Mouse (Mus musculus) C3H10T1/2 (cell line): ENCODE measurements around the gene Aamp. TPM values are rescaled to one million over a fixed set of nuclear protein-coding genes. Genes with fewer than 3 reads are reported as not detected.

Experiments used
- polyA plus RNA-seq, 2 experiments: library from polyadenylated mRNA; unstranded; fragments of >200 nt; fragmentation: generic; extraction: Trizol; gene quantifications; one replicate each; pipeline ENCODE4 v1.2.1; 2012; ENCODE audit warnings: missing spikeins in 2 of 2

The Aamp gene
- polyA plus RNA-seq, result 100 to 1,000 TPM; 121 to 202 TPM

DNA sequence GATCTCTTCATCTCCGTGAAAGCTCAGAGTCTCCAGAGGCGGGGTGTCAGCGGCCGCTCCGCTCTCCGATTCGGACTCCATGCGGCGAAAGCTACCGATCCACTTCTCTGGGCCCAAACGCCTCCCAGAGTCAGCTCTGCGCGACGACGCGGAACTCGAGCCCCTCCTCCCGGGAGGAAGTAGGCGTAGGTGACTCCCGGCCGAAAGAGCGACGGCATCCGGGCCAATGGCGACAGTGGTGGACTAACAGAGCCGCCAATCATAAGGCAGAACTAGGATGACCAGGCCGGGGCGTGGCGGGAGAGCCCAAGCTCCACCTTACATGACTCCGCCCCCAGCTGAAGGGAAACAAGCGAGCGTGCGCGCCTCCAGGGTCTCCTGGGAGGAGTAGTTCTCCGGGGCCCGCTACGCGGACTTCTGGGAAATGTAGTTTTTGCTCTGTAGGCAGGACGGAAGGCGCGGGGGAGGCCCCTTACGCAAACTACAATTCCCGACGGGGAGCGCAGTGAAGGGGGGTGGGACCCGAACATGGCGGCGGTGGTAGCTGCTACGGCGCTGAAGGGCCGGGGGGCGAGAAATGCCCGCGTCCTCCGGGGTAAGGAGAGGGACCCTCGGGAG lies at the start of gene Aamp, which contains the start of gene Pnkd:
TSS of gene Aamp (minus strand) at position 196 of the 618 bp plus-strand sequence.
TSS of gene Pnkd (plus strand) at position 388 of the 618 bp plus-strand sequence.

DNA sequence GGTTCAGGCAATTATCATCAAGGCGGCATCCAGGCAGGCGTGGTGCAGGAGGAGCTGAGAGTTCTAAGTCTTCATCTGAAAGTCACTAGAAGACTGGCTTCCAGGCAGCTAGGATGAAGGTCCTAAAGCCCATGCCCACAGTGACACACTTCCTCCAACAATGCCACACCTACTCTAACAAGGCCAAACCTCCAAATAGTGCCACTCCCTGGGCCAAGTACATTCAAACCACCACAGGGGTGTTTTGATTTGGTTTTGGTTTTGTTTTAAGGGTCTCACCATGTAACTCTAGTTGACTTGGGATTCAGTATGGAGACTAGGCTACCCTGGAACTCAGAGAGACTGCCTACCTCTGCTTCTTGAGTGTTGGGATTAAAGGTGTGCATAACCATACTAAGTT lies 21.0 kb upstream of the Aamp start, which contains the start of gene Tmbim1:
TSS of gene Tmbim1 (minus strand) at position 101 of the 400 bp plus-strand sequence.

DNA sequence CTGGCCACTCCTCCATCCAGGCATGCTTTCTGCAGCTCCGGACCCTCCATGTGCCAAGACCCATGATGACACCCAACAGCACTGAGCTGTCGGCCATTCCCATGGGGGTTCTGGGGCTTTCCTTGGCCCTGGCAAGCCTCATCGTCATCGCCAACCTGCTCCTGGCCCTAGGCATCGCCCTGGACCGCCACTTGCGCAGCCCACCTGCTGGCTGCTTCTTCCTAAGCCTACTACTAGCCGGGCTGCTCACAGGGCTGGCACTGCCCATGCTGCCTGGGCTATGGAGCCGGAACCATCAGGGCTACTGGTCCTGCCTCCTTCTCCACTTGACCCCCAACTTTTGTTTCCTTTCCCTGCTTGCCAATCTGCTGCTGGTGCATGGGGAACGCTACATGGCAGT lies 6.0 kb downstream of the Aamp start, which contains the start of gene Gpbar1:
TSS of gene Gpbar1 (plus strand) at position 13 of the 400 bp plus-strand sequence.

DNA sequence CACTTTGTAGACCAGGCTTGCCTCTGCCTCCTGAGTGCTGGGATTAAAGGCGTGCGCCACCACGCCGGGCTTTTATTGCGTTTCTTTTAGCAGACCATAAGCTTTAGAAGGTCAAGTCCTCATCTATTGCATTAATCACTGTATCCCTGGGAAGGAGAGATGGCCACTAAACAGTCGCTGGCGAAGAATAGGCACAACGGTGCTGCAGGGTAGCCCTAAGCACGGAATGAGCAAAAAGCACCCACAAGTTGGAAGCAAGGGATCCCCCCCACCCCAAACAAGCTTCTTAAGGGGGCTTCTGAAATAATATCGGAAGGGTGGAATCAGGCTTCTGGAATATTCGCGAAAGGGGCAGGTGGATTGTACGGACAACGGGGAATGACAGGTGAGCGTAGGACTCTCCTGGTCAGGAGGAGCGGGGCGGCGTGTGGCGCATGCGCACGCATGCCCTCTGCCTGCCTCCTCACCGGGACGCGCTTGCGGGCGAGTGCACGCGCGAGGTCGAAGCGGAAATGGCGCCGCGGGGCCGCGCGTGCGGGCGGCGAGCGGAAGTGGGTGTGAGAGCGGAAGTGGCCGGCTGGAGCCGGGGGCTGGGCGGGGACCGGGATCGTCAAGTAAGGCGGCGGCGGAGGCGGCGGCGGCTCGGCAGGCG lies 48.5 kb downstream of the Aamp start, which contains the start of gene Arpc2:
TSS of gene Arpc2 (plus strand) at position 147 of the 652 bp plus-strand sequence.

Other genes with a start within 250 kb of the Aamp start
- 10 to 100 TPM; 10.5 to 17.3 TPM for gene Tns1, start 160.3 kb downstream of the Aamp start, polyA plus RNA-seq
- under 1 TPM; 0.08 to 0.47 TPM for gene Rufy4, start 159.2 kb downstream of the Aamp start, polyA plus RNA-seq
- under 1 TPM in 1 of 2 experiments, not detected in 1; 0.01 TPM for gene Cxcr2, start 130.7 kb downstream of the Aamp start, polyA plus RNA-seq
- under 1 TPM in 1 of 2 experiments, not detected in 1; 0.06 TPM for gene Cxcr1, start 90.1 kb downstream of the Aamp start, polyA plus RNA-seq
- gene Arpc2, start 48.7 kb downstream of the Aamp start, polyA plus RNA-seq, result 100 to 1,000 TPM in 1 of 2 experiments, 10 to 100 TPM in 1; 41.4 to 154 TPM
- gene Gpbar1, start 6.2 kb downstream of the Aamp start, polyA plus RNA-seq, result under 1 TPM; 0.05 to 0.08 TPM
- 100 to 1,000 TPM in 1 of 2 experiments, 10 to 100 TPM in 1; 49.4 to 116 TPM for gene Pnkd, start 192 bp upstream of the Aamp start, polyA plus RNA-seq
- 10 to 100 TPM; 25.9 to 73.9 TPM for gene Tmbim1, start 20.9 kb upstream of the Aamp start, polyA plus RNA-seq
- gene Catip, start 77.4 kb upstream of the Aamp start, polyA plus RNA-seq, result under 1 TPM in 1 of 2 experiments, not detected in 1; 0.19 TPM
- 1 to 10 TPM in 1 of 2 experiments, under 1 TPM in 1; 0.58 to 1.7 TPM for gene Slc11a1, start 90.5 kb upstream of the Aamp start, polyA plus RNA-seq
- 100 to 1,000 TPM in 1 of 2 experiments, 10 to 100 TPM in 1; 71.9 to 105 TPM for gene Ctdsp1, start 106.8 kb upstream of the Aamp start, polyA plus RNA-seq
- gene Vil1, start 124.6 kb upstream of the Aamp start, polyA plus RNA-seq, result under 1 TPM in 1 of 2 experiments, not detected in 1; 0.11 TPM
- gene Cnot9, start 221.3 kb upstream of the Aamp start, polyA plus RNA-seq, result 10 to 100 TPM; 13.1 to 22.0 TPM